In the genomic region with DNA sequence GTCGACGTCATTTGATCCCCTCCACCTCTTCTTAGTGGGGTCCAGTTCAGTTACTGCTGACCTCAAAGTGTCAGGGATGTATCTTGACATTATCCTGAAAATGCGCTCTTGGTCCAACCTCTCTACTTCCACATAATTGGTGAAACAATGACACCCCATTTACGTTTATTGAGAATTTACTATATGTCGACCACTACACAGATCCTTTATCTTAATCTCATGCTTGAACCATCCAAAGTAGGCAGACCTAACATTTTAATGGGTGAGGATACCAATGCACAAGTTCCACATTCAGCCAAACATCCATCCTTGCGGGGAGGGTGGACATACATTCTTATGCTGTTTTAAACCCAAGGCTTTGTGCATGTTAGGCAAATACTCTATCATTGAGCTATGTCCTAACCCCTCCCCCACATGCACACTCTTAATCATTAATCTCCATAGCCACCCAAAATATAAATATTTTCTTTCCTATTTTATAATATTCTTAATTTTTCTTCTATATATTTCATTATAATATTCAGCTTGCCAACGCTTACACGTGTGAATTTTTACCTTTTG, we compare ENCODE assay signal across 8 mouse cellular contexts. TPM values are rescaled to one million over a fixed set of nuclear protein-coding genes. Genes with fewer than 3 reads are reported as not detected.
DNase-seq lines count a peak whose midpoint lies in the region; ATAC-seq and TF ChIP-seq lines count a peak whose summit lies in the region.

No protein-coding gene starts in this region.

- no peaks in the 10 kb centered on the region for H3K27me3 ChIP-seq in heart, embryonic 12.5 days (replicated peaks)
- H3K27me3 ChIP-seq in hindbrain, embryonic 14.5 days (ENCODE audit: control insufficient read depth, insufficient read depth, low read length), result no peaks in the 10 kb centered on the region
- H3K27me3 ChIP-seq in midbrain, embryonic 11.5 days (ENCODE audit: control insufficient read depth, insufficient read depth, low read length), result no peaks in the 10 kb centered on the region

- no peak overlapping the region for H3K9ac ChIP-seq in heart, embryonic 12.5 days
- H3K9ac ChIP-seq in hindbrain, embryonic 14.5 days, result no peak overlapping the region; the same call in 1 of the 2 replicates
- H3K9ac ChIP-seq in midbrain, embryonic 11.5 days (ENCODE audit: low read length), result peak overlapping the region; percentile 93

- 0 out of 2 replicates have a peak, but pooled peaks cover 3% of the 10 kb centered on the region for H3K9me3 ChIP-seq in heart, embryonic 12.5 days (replicated peaks)
- no peaks in the 10 kb centered on the region for H3K9me3 ChIP-seq in hindbrain, embryonic 14.5 days (ENCODE audit: control insufficient read depth, low read length)
- no peaks in the 10 kb centered on the region for H3K9me3 ChIP-seq in midbrain, embryonic 11.5 days (ENCODE audit: control insufficient read depth, low read length)

- no peak for ATAC-seq in heart, embryonic 12.5 days (ENCODE audit: insufficient number of reproducible peaks, low FRiP score)
- ATAC-seq in hindbrain, embryonic 14.5 days (ENCODE audit: low FRiP score), result peak; percentile 41; the same call in 1 of the 2 replicates
- ATAC-seq in midbrain, embryonic 11.5 days (ENCODE audit: low FRiP score), result peak; percentile 47

- H3K36me3 ChIP-seq in heart, embryonic 12.5 days, result no peaks in the 10 kb centered on the region
- no peaks in the 10 kb centered on the region; the same call in 1 of the 2 replicates for H3K36me3 ChIP-seq in hindbrain, embryonic 14.5 days (replicated peaks; ENCODE audit: control insufficient read depth, insufficient read depth)
- no peaks in the 10 kb centered on the region; the same call in 1 of the 2 replicates for H3K36me3 ChIP-seq in midbrain, embryonic 11.5 days (ENCODE audit: control insufficient read depth, insufficient read depth, low read length)

- peaks cover 8% of the 10 kb centered on the region; the same call in 1 of the 2 replicates for H3K4me1 ChIP-seq in heart, embryonic 12.5 days (replicated peaks)
- H3K4me1 ChIP-seq in bone marrow, adult 2 months (ENCODE audit: control insufficient read depth, insufficient read depth, low read length), result peaks cover 1% of the 10 kb centered on the region; the same call in 1 of the 2 replicates
- H3K4me1 ChIP-seq in hindbrain, embryonic 14.5 days (replicated peaks; ENCODE audit: control insufficient read depth, insufficient read depth, low read length), result peaks cover 6% of the 10 kb centered on the region; the same call in 1 of the 2 replicates
- H3K4me1 ChIP-seq in midbrain, embryonic 11.5 days (ENCODE audit: control insufficient read depth, insufficient read depth, low read length), result peaks cover 3% of the 10 kb centered on the region; the same call in 1 of the 2 replicates

- TF ChIP-seq POLR2A in bone marrow, adult 2 months (IDR thresholded peaks at IDR 0.05; ENCODE audit: borderline replicate concordance, control insufficient read depth, low read depth, low read length), result no peak

- no peak overlapping the region for H3K27ac ChIP-seq in heart, embryonic 12.5 days (ENCODE audit: poor library complexity, severe bottlenecking)
- no peak overlapping the region for H3K27ac ChIP-seq in bone marrow, adult 2 months (ENCODE audit: control insufficient read depth, insufficient read depth, low read depth, low read length, poor library complexity)
- H3K27ac ChIP-seq in hindbrain, embryonic 14.5 days, result peak overlapping the region; percentile 97
- H3K27ac ChIP-seq in midbrain, embryonic 11.5 days (ENCODE audit: low read depth, low read length), result no peak overlapping the region

- TF ChIP-seq CTCF in bone marrow, adult 2 months (IDR thresholded peaks at IDR 0.05; ENCODE audit: control insufficient read depth, insufficient read depth, low read length), result no peak

- peak overlapping the region; percentile 81 for H3K4me3 ChIP-seq in heart, embryonic 12.5 days
- H3K4me3 ChIP-seq in bone marrow, adult 2 months (replicated peaks; ENCODE audit: control insufficient read depth, low read depth, low read length), result peak overlapping the region; percentile 88
- H3K4me3 ChIP-seq in hindbrain, embryonic 14.5 days (replicated peaks; ENCODE audit: low read length), result peak overlapping the region; percentile 74
- peak overlapping the region; percentile 62; the same call in 1 of the 2 replicates for H3K4me3 ChIP-seq in midbrain, embryonic 11.5 days (ENCODE audit: low read depth, low read length)

- H3K4me2 ChIP-seq in heart, embryonic 12.5 days, result peak overlapping the region; percentile 67
- H3K4me2 ChIP-seq in hindbrain, embryonic 14.5 days (replicated peaks), result peak overlapping the region; percentile 34
- peak overlapping the region; percentile 23; the same call in 1 of the 2 replicates for H3K4me2 ChIP-seq in midbrain, embryonic 11.5 days

- WGBS in heart, embryonic 12.5 days, result 28% methylated on average over 8 of the region's 8 CpGs
- WGBS in bone marrow, adult 2 months, result 26% methylated on average over 8 of the region's 8 CpGs
- WGBS in hindbrain, embryonic 14.5 days, result 31% methylated on average over 8 of the region's 8 CpGs
- WGBS in midbrain, embryonic 11.5 days, result 33% methylated on average over 8 of the region's 8 CpGs

- DNase-seq in heart, adult 9 months (ENCODE audit: low spot score in 2 of 2), result no peak
- no peak for DNase-seq in hindbrain, embryonic 14.5 days (ENCODE audit: low spot score)
- peak; percentile 90 for DNase-seq in midbrain, embryonic 11.5 days (ENCODE audit: low spot score, missing footprints)
- DNase-seq in adrenal gland, postnatal 14 days, result no peak
- no peak for DNase-seq in adrenal gland, postnatal 36 days
- no peak for DNase-seq in thymus, postnatal 10 days (ENCODE audit: low spot score in 2 of 2)

RNA-seq across cellular contexts. Expression of a gene that starts 0.4 kb away (rescaled TPM):
- polyA plus RNA-seq in heart, embryonic 12.5 days (2016; fragmentation: Nextera tagmentation; extraction: Ambion mirVana), result 136 and 147 TPM in 2 replicates
- 89.3 and 160 TPM in 2 replicates for polyA plus RNA-seq in bone marrow, adult 2 months (2011; ENCODE audit: insufficient read depth, insufficient read length, low replicate concordance, missing spikeins)
- 220 and 229 TPM in 2 replicates for polyA plus RNA-seq in hindbrain, embryonic 14.5 days (2014; fragmentation: Nextera tagmentation; extraction: Ambion mirVana)
- polyA plus RNA-seq in midbrain, embryonic 11.5 days (2014; fragmentation: Nextera tagmentation; extraction: Ambion mirVana), result 196 and 214 TPM in 2 replicates
- total RNA-seq in adrenal gland, postnatal 14 days (2021), result 115 and 125 TPM in 2 replicates
- 100 to 1,000 TPM; 109 to 111 TPM for total RNA-seq in adrenal gland, postnatal 36 days (2021)
